Mouse (Mus musculus) induced T-regulatory cell, adult 2 months (primary cell): Measurements from ENCODE around the gene Gm17334.

Experiments used
- DNase-seq: peaks from one replicate; pipeline ENCODE4 v3.0.0-alpha.2; 2012; ENCODE audit warnings: low read depth

The Gm17334 gene

DNA sequence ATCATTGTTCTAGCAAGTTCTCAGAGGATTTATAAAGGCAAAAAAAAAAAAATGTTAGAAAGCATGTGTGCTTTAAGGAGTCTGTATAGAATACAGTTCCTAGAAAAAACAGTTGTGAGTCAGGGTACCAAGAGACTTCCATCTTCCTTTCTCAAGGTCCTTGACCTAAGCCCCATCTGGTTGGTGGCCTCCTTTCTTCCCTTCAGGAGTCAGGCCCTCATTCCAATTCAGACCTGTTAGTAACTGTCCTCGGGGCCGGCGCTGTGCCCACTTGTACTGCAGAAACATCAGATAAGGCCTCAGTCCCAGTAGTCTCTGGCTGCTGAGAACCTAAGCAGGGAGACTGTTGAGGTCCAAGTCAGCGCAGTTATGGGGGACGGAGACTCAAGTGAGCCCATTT is at the start of gene Gm17334:
Gene Gm17334 (minus strand): TSS at position 101 of the 400 bp plus-strand sequence.
- DNase-seq: peak; percentile 51

DNA sequence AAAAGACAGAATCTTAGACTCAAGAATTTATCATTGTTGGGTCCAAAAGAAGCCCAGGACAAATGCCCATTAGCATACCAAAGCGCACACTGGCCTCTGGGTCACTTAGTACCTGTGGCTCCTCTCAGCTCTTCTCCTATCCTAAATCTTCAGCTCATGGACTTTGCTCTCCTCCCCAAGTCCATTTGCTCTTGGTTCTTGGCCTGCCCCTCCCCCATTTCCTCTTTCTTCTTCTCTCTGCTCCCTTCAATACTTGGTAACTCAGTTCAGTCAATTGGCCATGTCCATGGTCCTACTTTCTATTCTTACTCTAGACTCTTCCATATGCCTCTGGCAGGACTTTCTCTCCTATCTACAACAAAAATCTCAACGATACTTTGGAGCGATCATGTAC is 49.0 kb upstream of the Gm17334 start:
- DNase-seq: no peak

DNA sequence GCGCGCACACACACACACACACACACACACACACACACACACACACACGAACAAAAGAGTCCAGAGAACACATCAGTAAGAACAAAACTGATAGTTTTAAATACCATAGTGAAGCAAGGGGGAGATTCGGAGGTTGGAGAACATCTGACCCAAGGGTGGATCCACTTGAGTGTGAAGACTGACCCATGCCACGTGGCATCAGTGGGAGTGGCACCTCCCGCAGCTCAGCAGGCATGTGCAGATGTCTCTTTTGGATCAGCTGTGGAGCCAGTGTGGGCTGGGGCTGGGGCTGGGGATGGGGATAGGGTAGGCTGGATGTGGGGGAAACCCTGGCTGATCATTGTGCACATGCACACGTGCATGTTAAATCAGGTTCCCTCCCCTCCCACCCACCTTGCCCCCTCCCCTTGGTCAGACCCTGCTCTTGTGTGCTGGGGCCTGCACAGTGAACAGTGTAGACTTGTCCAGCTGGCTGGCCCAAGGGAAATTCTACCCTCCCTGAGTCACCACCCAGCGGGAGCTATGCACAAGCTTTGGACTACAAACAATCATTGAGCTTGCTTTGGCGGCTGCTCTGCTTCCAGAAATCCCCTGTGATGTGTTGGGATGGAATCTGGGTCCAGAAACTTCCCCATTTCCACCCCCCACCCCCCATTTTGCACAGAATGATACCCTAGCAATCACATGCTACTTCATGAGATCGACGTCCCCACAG is 48.4 kb upstream of the Gm17334 start:
- DNase-seq: no peak

DNA sequence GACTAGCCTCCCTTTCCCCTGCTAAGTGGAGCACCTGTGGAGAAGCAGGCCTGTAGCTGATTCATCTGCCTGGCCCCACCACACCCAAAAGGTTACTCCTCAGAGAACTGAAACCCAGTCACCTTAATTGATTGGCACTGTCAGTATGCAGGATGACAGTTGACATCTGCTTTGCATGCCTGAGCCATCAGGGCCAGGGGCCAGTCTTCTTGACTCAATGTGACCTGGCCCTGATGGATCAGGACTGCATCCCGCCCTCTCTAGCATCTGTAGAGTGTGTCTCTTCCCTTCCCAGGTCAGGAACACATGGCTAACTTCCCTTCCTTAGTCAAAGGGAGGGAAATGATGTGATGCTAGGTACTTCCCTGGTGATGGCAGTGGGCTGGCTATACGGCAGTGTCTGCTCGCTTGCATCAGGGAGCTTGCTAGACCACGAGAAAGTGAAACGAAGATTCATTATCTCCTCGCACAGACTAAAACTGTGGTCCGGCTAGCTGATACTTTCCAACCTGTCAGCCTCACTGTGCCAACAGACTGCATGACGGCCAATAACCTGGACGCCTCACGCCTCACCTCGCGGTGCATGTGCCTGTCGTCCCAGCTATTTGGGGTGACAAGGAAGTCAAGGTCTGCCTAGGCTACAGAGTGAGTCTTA is 47.7 kb upstream of the Gm17334 start:
- peak; percentile 47 for DNase-seq

DNA sequence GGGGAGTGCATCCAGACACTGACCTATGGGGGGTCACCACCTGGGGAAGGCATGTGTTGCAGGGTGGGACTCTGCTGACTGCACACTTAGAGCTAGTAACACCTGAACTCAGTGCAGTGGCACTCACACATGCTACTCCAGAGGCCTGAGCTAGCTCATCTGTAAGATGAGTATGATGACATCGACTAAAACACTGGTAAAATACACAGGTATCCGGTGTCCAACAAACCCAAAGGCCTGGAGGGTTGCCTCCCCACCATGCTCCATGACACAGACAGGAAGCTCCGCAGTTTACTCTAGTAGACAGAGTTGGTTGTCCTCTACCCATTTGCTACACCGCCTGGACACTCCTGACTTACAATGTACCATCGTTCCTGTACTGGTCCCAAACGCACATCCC is 46.5 kb upstream of the Gm17334 start:
- DNase-seq: no peak

DNA sequence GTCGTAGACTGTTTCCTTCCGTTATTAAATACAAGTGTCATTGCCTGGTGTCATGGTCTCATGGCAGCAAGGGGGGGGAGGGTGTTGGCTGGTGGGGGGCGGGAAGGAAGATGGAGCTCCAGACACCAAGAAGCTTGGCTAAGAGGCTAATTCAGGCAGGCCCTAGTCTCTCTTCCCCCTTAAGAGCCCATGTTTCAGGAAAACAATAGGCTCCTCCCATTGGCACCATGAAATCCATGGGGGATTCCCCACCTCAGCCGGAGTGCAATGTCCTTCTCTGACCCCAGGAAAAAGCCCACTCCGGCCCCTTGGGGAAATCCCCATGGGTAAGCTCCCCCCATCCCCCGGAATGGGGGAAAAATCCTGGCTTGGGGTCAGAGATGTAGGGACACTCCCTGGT is 45.8 kb upstream of the Gm17334 start:
- peak; percentile 34 for DNase-seq

DNA sequence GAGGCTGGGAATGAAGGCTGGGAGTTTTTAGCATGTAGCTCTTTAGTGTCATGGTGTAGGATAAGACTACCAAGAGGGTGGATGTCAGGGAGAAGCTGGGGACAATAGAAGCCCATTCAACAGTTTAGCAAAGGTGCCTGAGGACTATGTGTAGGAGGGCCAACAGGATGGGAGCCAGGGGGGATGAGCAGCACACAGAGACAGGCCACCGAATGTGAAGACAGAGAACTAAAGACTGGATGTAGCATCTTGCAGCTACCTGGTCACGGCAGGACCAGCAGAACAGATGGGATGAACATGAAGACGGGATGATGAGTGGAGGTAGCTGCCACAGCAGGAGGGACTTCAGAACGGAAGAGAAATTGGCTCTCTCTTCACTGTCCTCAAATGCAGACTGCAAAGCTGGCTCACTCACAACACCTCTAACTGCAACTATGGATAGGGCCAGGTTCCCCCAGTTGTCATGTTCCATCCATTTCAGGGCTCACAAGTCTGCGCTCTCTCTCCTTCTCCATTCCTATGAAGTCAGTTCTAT is 43.9 kb upstream of the Gm17334 start:
- no peak for DNase-seq

DNA sequence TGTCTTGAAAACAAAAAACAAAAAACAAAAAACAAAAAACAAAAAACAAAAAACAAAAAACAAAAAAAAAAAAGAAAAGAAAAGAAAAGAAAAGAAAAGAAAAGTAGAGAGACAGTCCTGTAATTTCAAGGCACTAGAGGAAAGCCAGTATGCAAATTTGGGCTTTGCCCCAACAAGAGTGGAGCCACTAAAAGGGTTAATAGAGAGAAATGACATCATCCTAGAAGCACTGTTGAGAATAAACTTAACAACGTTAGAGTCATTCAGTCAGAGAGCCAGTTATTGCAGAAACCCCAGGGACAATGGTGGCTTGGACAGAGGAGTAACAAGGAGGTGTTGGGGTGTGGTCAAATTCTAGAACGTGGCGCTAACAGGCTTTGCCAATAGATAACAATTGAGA is 41.8 kb upstream of the Gm17334 start:
- DNase-seq: no peak

DNA sequence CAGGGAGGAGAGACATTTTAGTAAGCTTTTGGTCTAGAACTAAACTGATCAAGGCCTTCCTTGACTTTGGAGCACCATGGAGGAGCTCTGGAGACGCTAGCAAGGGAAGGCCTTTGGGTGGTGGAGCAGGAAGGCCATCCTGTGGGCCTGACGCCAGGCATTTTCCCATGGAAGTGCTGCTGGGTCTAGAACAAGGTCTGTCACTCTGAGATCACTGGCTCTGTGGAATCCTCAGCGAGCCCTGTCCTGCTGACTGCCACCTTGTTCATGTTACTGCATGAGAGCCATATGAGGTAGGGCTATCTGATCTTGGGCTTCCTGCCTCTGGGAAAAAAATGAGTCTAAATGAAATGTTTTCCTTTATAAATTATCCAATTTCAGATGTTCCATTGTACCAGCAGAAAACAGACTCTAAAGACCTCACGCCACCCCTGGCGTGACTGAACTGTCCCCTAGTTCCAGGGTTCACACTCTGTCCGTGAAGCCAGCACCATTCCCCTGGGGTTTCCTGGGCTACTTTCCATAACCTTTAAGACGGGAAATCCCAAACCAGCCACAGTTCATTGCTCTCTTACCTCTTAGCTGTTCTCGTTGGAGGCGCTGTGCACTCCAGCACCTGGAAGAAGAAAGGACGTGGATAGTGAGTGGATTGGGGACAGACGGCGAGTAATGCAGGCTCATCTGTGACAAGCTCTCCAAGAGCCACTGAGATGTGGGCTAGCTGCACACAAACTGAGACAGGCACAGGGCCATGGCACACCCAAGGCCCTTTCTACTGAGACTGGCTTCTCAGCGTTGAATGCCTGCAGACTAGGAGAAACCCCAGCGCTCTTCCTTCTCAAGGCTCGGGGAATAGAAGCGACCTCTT is 40.2 kb upstream of the Gm17334 start:
- no peak for DNase-seq

DNA sequence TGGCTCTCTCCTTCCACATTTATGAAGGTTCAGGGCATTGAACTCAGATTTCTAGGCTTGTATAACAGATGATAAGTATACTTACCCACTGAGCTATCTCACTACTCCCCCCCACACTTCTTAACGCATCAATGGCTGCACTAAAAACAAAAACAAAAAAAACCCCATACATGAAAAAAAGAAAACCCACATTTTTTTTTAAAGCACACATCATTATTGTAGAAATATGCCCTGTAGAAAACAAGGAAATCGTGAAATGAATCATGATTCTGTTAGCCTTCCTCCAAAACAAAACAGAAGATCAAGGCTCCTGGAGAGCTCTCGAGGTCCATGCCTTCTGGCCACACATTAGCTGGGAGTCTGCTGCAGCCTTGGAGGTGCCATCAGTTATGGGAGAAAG is 38.3 kb upstream of the Gm17334 start:
- DNase-seq: peak; percentile 37

DNA sequence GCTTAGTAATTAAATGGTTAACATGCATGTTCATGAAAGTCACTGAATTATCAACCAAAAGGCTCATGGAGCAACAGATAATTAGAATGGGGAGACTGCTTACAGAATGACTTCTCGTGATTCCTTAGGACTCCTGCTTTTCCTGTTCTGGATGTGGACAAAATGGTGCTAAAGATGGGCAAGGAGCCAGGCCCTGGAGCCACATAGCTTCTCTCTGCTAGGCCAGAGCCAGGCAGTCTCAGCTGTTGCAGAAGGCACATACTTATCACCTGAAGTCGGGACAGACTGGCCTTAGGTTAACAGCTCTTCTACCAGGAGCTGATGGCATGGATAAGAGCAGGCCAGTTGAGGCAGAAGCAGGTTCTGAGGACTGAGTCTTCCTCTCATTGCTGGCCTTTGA is 37.8 kb upstream of the Gm17334 start:
- DNase-seq: no peak

DNA sequence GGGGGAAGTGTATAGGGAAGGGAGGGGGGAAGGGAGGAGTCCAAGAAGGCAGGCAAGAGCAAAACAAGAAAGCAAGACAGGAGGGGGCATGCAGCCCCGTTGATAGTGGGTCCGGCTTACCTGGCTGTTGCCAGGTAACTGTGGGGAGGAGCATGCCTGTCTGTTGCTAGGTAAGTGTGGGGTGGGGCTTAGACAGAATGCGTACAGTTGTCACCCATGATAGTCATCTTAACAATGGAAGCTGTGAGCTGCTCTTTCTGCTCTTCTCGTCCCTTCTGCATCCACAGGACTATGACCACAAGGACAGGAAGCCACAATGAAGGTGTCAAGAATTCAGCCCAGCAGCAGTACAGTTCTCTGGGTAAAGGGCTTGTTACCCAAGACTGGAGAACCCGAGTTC is 37.2 kb upstream of the Gm17334 start:
- peak; percentile 69 for DNase-seq

DNA sequence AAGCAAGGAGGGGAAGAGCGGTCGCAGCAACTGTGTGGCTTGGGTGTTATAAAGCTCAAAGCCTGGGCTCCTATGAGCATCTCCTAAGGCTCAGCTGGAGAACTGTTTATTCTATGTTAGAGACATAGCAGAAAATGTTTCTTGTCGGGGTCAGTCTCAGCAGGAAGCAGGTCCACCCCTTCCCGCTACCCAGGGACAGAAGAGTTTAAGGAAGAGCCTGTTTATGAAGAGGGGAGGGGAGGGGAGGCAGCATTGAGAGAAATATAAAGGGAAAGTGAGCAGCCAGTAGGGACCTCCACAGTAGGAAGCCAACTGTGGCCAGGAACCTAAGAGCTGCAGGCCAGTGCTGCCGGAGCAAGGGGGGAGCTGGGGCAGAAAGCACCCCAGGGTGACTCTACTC is 36.4 kb upstream of the Gm17334 start:
- DNase-seq: no peak

DNA sequence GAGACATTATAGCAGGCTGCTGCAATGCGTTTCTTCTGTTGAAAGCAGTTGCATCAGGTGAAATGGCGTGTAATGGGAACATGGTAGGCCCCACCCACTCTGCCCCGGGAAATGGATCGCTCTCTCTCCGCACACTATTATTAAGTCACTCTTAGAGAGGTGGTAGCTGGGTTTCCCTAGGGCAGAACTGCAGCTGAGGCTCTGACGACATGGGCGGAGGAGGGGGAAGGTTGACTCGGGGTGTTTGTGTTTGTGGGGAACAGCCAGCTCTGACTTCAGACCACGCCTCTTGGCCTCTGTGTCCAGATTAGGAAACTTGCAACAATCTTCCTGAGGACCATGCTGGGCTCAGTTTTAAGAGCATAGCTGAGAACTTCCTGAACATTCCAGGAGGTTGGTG is 32.8 kb upstream of the Gm17334 start:
- peak; percentile 42 for DNase-seq

DNA sequence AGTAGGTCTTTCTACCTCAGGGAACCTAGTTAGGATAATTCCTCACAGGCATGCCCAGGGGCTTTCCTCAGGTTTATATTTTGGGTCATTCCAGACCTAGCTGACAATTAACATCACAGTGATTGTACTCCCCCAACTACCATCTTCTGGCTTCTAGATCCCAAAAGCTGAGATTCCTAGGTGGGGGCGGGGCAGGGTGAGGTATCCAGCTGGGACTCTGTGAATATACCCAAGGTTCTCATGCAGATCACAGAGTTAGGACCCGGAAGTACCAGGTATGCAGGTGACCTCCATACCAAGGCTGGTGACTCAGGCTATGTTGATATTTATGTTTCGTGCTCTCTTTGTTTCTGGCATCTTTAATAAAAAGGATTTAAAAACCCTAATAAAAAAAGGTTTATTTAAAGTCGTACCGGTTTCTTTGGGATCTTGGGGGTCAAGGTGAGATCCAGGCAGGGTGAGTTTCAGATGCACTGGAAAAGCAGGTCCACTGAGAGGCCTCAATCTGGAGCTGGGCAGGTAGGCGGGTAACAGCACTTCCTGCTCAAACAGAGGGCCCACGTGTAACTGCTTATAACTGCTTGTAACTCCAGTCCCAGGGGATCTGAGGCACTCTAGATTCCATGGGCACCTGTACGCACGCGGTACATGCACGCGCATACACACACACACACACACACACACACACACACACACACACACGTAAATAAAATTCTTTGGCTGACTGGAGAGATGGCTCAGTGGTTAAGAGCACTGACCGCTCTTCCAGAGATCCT is 31.8 kb upstream of the Gm17334 start:
- DNase-seq: no peak

DNA sequence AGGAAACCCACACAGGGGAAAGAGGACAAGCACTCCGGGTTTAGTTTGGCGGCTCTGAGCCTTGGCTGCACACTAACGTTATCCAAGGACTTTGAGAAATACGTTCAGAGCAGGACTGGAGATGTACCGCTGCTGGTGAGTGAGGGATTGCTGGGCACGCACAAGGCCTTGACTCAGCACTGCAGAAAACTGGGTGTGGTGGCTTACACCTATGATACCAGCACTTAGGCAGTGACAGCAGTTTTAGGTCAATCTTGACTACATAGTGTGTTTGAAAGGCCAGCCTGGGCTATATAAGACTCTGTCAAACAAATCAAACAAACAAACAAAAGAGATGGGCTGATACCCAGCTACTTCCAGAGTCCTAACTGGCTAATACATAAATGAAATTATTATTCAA is 30.5 kb upstream of the Gm17334 start:
- DNase-seq: peak; percentile 61

DNA sequence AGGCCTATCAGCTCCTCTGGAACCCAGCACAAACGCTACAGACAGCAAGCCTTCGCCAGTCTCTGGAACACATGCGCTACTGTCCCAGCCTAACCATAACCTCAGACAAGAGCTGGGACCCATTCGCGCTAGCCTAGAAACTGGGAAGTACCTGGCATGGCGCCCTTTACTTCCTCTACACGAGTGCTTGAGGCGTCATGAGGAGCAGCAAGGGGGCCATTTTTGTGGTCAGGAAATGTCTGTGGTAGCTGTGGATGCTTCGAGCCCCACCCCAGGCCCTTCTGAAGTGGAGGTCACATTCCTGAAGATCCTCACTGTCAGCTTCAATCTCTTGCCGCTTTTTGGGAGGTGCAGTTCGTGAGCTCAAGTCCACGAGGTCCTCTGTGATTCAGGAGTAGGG is 30.1 kb upstream of the Gm17334 start:
- peak; percentile 72 for DNase-seq

DNA sequence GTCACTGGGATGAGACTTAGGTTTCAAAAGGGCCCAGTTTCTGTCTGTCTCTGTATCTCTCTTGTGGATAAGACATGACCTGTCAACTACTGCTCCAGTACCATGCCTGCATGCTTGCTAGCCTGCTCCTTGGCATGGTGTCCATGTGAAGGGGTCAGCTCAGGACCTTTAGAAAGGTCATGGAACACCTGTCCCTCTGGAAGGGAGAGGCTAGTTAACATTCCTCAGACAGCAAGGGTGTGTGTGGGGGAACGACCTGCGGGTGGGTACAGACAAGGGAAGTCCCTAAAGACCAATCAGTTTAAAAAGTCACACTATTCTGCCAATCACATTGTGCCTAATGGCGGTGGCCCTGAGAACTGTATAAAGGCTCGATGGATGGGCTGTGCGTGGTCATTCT is 28.0 kb upstream of the Gm17334 start:
- no peak for DNase-seq

DNA sequence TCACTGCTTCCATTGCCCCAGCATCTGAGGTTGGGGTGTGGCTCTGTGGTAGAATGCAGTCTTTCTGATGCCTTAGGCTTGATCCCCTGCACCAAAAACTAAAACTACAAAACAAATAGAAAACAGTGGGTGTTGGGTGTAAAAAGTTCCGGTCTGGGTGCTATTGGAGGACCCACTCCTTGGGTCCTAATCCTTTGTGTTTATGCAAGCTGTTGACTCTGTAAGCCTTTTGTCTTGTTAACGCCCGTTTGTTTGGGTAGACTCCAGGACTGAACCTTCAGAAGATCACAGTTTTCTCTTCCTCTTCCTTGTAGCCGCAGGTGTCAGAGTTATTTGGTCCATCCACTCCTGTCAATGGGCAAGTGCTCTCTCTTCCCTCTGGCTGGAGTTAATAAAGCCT is 27.0 kb upstream of the Gm17334 start:
- no peak for DNase-seq

DNA sequence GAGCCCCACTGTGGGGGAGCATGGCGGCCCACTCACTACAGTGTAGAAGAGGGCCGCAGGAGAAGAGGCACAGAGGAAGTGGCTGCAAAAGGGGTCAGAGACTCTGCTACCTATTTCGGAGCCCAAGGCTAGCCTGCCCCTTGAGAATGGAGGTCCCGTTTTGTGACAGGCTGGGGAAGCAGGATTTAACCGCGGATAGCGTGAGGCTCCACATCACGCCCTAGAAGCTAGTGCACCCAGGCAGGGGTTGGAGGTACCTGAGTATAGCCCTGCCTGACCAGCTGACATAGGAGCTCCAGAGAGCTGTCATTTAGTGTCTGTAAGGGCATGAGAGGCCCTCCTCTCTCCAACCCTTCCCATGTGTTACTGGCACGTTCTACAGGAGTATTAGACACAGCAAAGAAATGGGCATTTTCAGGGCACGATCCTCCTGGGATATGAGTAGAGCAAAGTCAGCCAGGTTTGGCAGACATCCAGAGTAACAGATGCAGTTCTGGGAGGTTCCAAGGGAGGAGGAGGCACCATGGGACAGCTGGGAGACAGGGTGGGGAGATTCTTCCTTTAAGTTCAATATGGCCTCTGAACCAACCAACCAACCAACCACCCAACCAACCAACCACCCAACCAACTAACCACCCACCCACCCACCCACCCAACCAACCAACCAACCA is 25.2 kb upstream of the Gm17334 start:
- DNase-seq: no peak

DNA sequence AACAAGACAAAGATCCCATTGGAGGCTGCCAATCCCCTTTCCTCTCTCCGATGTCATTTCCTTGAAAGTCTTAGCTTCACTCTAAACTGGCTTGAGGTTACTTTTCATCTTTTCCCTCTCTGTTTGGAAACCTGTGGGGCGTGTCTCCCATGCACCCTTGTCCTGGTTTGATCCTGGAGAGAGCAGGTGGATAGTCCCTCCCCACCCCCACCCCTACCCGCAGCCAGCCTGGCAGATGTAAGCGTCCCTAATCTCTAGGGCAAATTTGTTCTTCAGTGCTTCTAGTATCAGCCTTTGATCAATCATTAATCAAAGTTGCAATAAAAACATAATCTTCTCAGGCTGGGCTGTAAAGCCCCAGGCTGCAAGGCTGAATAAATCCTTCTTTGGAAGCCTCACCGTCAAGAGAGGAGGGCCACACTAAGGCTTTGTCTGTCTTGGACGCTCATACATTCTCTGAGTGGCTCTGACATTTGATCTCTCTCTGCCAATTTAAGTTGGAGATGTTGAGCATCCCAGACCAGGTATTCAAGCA is 24.5 kb upstream of the Gm17334 start:
- no peak for DNase-seq
